Mouse (Mus musculus): Measurements from ENCODE around the gene Smr2. TPM values are rescaled to one million over a fixed set of nuclear protein-coding genes. Genes with fewer than 3 reads are reported as not detected.

The Smr2 gene
- not detected in 2 replicates for polyA plus RNA-seq (2015; fragmentation: Nextera tagmentation; extraction: Ambion mirVana)

DNA sequence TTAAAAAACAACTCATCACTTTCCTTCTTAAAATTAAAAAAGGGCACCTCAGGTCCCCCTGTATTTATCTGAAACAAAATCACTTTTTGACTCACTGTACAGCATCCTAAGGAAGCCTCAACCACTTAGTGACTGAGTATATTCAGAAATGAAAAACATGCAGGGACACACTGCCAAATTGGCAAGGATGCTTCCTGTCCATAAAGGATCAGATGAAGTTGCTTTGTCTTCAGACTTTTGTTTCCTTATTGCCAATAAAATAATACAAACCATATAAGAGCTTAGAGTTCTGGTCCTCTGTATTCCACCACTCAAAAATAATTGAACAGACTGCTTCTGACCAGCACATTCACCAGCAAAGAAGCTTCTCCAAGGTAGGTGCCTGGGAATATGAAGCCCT is at the start of gene Smr2:
Smr2 (plus strand) TSS at position 301 of the 400 bp plus-strand sequence.

DNA sequence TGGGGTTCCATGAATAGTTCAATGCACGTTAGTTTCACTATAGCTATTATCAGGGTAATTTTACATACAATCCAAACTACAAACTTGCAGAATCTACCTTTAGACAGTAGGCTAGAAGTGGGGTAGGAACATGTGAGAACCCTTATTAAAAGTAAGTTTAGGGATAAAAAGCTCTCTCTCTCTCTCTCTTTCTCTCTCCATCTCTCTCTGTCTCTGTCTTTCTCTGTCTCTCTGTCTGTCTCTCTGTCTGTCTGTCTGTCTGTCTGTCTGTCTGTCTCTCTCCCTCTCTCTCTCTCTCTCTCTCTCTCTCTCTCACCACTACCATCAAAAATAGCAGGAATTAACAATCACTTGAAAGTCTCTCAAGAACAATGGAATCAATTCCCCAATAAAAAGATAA is 25.1 kb downstream of the Smr2 start, which contains the start of gene Gm11116:
Gm11116 (minus strand) TSS at position 101 of the 400 bp plus-strand sequence.

DNA sequence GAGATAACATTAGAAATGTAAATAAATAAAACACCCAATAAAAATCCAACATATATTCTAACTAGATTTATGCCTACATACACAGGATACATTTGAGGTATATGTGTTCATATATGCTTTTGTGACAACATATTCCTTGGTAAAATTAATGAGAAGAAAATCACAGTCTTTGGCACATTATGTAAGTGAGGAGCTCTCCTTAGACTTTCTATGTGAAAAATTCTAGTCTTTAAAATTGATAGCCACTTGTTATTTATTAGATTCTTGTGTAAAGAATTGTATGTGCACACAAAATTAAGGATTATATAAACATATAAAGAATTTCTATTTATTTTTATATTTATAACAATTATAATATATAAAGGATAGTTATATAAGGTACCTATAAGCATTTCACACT is 67.6 kb downstream of the Smr2 start, which contains the start of gene Gm11115:
Gm11115 (minus strand) TSS at position 101 of the 400 bp plus-strand sequence.

Other genes starting within 250 kb of the Smr2 start
- not detected in 2 replicates for gene Odam, start 201.5 kb upstream of the Smr2 start, polyA plus RNA-seq (2015; fragmentation: Nextera tagmentation; extraction: Ambion mirVana)
- gene Csn3, start 161.0 kb upstream of the Smr2 start, polyA plus RNA-seq (2015; fragmentation: Nextera tagmentation; extraction: Ambion mirVana): not detected in 2 replicates
- gene 2310003L06Rik, start 117.1 kb upstream of the Smr2 start, polyA plus RNA-seq (2015; fragmentation: Nextera tagmentation; extraction: Ambion mirVana): not detected in 2 replicates
- gene Gm28434, start 117.0 kb upstream of the Smr2 start, polyA plus RNA-seq (2015; fragmentation: Nextera tagmentation; extraction: Ambion mirVana): not detected in 2 replicates
- gene Cabs1, start 107.1 kb upstream of the Smr2 start, polyA plus RNA-seq (2015; fragmentation: Nextera tagmentation; extraction: Ambion mirVana): not detected in 2 replicates
- gene Smr3a, start 84.0 kb upstream of the Smr2 start, polyA plus RNA-seq (2015; fragmentation: Nextera tagmentation; extraction: Ambion mirVana): not detected in 2 replicates
- not detected in 2 replicates for gene Gm11116, start 25.0 kb downstream of the Smr2 start, polyA plus RNA-seq (2015; fragmentation: Nextera tagmentation; extraction: Ambion mirVana)
- not detected in 2 replicates for gene Gm11115, start 67.5 kb downstream of the Smr2 start, polyA plus RNA-seq (2015; fragmentation: Nextera tagmentation; extraction: Ambion mirVana)
- not detected in 2 replicates for gene Gm7714, start 182.4 kb downstream of the Smr2 start, polyA plus RNA-seq (2015; fragmentation: Nextera tagmentation; extraction: Ambion mirVana)
- not detected in 2 replicates for gene Prol1, start 230.8 kb downstream of the Smr2 start, polyA plus RNA-seq (2015; fragmentation: Nextera tagmentation; extraction: Ambion mirVana)

Measured in urinary bladder, postnatal 0 days (tissue).